Mouse (Mus musculus) WW6 (cell line): ENCODE measurements around the gene Parn.

ENCODE experiments used
- DNase-seq: peaks from one replicate; pipeline ENCODE4 v3.0.0-alpha.2; 2013; ENCODE audit warnings: low read depth, low spot score

The Parn gene

GRCm38 (mm10) chr16:13556954-13557470 is 111.0 kb downstream of the Parn start:
- DNase-seq, result no peak

- no peak for DNase-seq
Measured at GRCm38 (mm10) chr16:13556446-13556845, 111.5 kb downstream of the Parn start.

- DNase-seq, result no peak
Measured at GRCm38 (mm10) chr16:13550667-13551066, 117.3 kb downstream of the Parn start.

GRCm38 (mm10) chr16:13549976-13550375 is 118.0 kb downstream of the Parn start:
- DNase-seq, result no peak

GRCm38 (mm10) chr16:13541816-13542215 is 126.2 kb downstream of the Parn start:
- no peak for DNase-seq

- no peak for DNase-seq
Measured at GRCm38 (mm10) chr16:13541121-13541747, 126.7 kb downstream of the Parn start.

GRCm38 (mm10) chr16:13538933-13539648 is 128.9 kb downstream of the Parn start:
- DNase-seq, result no peak

- no peak for DNase-seq
Measured at GRCm38 (mm10) chr16:13538213-13538932, 129.6 kb downstream of the Parn start.

GRCm38 (mm10) chr16:13536404-13536803 is 131.6 kb downstream of the Parn start:
- no peak for DNase-seq

- no peak for DNase-seq
Measured at GRCm38 (mm10) chr16:13535856-13536255, 132.1 kb downstream of the Parn start.

- DNase-seq, result no peak
Measured at GRCm38 (mm10) chr16:13532840-13533239, 135.1 kb downstream of the Parn start.

- DNase-seq, result no peak
Measured at GRCm38 (mm10) chr16:13531279-13531678, 136.7 kb downstream of the Parn start.

GRCm38 (mm10) chr16:13521359-13521758 is 146.6 kb downstream of the Parn start:
- DNase-seq, result no peak

- no peak for DNase-seq
Measured at GRCm38 (mm10) chr16:13520301-13520700, 147.7 kb downstream of the Parn start.

GRCm38 (mm10) chr16:13516214-13516613 is 151.8 kb downstream of the Parn start:
- no peak for DNase-seq

GRCm38 (mm10) chr16:13515524-13515923 is 152.4 kb downstream of the Parn start:
- DNase-seq, result no peak

GRCm38 (mm10) chr16:13505055-13505454 is 162.9 kb downstream of the Parn start:
- no peak for DNase-seq

GRCm38 (mm10) chr16:13504476-13504875 is 163.5 kb downstream of the Parn start:
- DNase-seq, result no peak

GRCm38 (mm10) chr16:13498923-13499322 is 169.0 kb downstream of the Parn start:
- no peak for DNase-seq

- DNase-seq, result no peak
Measured at GRCm38 (mm10) chr16:13493981-13494380, 174.0 kb downstream of the Parn start.

- no peak for DNase-seq
Measured at GRCm38 (mm10) chr16:13492996-13493395, 175.0 kb downstream of the Parn start.

- no peak for DNase-seq
Measured at GRCm38 (mm10) chr16:13491776-13492175, 176.2 kb downstream of the Parn start.
